ENCODE assay signal across 31 mouse cellular contexts in genomic region chr6:52311661-52312557, GRCm38 (mm10). TPM values are rescaled to one million over a fixed set of nuclear protein-coding genes. Genes with fewer than 3 reads are reported as not detected.
DNase-seq lines count a peak whose midpoint lies in the region; ATAC-seq and TF ChIP-seq lines count a peak whose summit lies in the region.
"Had no signal": no experiment of that assay in that cellular context is flagged by ENCODE, and none has a peak within 500 bp of the region (broad histone marks: within the 10 kb centered on the region; RNA-seq: fewer than 3 reads in every experiment).

No protein-coding gene starts in this region.

- H3K27ac ChIP-seq in hindbrain, embryonic 10.5 days = no peak overlapping the region
- H3K27ac ChIP-seq in hindbrain, postnatal 0 days = no peak overlapping the region
- H3K27ac ChIP-seq in hindbrain, embryonic 11.5 days (ENCODE audit: low read depth, low read length) = no peak overlapping the region
- H3K27ac ChIP-seq in hindbrain, embryonic 14.5 days = no peak overlapping the region
- H3K27ac ChIP-seq in limb, embryonic 13.5 days = 0 out of 2 replicates have a peak overlapping the region, but pooled peaks have one; percentile 22
- H3K27ac ChIP-seq: heart, embryonic 13.5 days; kidney, embryonic 15.5 days; macrophage; neural tube, embryonic 12.5 days had no signal

- no peak for ATAC-seq in hindbrain, postnatal 0 days
- ATAC-seq in hindbrain, embryonic 11.5 days (ENCODE audit: low FRiP score) = no peak
- ATAC-seq in hindbrain, embryonic 14.5 days (ENCODE audit: low FRiP score) = no peak
- ATAC-seq in limb, embryonic 13.5 days (ENCODE audit: low FRiP score, low read depth) = no peak
- ATAC-seq: liver, postnatal 0 days; lung, postnatal 0 days; Patski had no signal

- H3K9me3 ChIP-seq in hindbrain, embryonic 10.5 days = no peaks in the 10 kb centered on the region
- no peaks in the 10 kb centered on the region for H3K9me3 ChIP-seq in hindbrain, postnatal 0 days (ENCODE audit: low read length)
- H3K9me3 ChIP-seq in hindbrain, embryonic 11.5 days (ENCODE audit: control insufficient read depth, low read length) = no peaks in the 10 kb centered on the region
- no peaks in the 10 kb centered on the region for H3K9me3 ChIP-seq in hindbrain, embryonic 14.5 days (ENCODE audit: control insufficient read depth, low read length)
- H3K9me3 ChIP-seq in limb, embryonic 13.5 days = no peaks in the 10 kb centered on the region
- H3K9me3 ChIP-seq: G1E; heart, embryonic 13.5 days; kidney, embryonic 15.5 days; neural tube, embryonic 12.5 days had no signal

- H3K36me3 ChIP-seq in hindbrain, embryonic 10.5 days = no peaks in the 10 kb centered on the region
- no peaks in the 10 kb centered on the region for H3K36me3 ChIP-seq in hindbrain, postnatal 0 days (ENCODE audit: insufficient read depth, low read length)
- no peaks in the 10 kb centered on the region for H3K36me3 ChIP-seq in hindbrain, embryonic 11.5 days (ENCODE audit: control insufficient read depth, insufficient read depth, low read length)
- no peaks in the 10 kb centered on the region for H3K36me3 ChIP-seq in hindbrain, embryonic 14.5 days (replicated peaks; ENCODE audit: control insufficient read depth, insufficient read depth)
- H3K36me3 ChIP-seq in limb, embryonic 13.5 days = no peaks in the 10 kb centered on the region
- H3K36me3 ChIP-seq: G1E; heart, embryonic 13.5 days; kidney, embryonic 15.5 days; neural tube, embryonic 12.5 days had no signal

- DNase-seq in hindbrain, embryonic 10.5 days (ENCODE audit: low spot score) = peak; percentile 28
- no peak for DNase-seq in hindbrain, postnatal 0 days (ENCODE audit: low spot score)
- peak; percentile 49 for DNase-seq in hindbrain, embryonic 11.5 days (ENCODE audit: low spot score)
- DNase-seq in hindbrain, embryonic 14.5 days (ENCODE audit: low spot score) = no peak
- no peak for DNase-seq in thymus, postnatal 0 days (ENCODE audit: low spot score)
- DNase-seq in ovary, adult 18-20 months (ENCODE audit: low spot score) = no peak
- DNase-seq: adrenal gland, adult 2 months; B cell, adult 2 months; cerebellum, adult 11-12 months; gastrocnemius, postnatal 25 days; heart, postnatal 14 days; kidney, adult 11 months; liver, postnatal 0 days; spleen, adult 18-20 months; thymus, postnatal 25 days had no signal

- peaks cover 100% of the 10 kb centered on the region for H3K27me3 ChIP-seq in hindbrain, embryonic 10.5 days (ENCODE audit: insufficient read depth, poor library complexity, severe bottlenecking)
- peaks cover 84% of the 10 kb centered on the region for H3K27me3 ChIP-seq in hindbrain, postnatal 0 days (ENCODE audit: insufficient read depth, low read length)
- peaks cover 98% of the 10 kb centered on the region for H3K27me3 ChIP-seq in hindbrain, embryonic 11.5 days (ENCODE audit: control insufficient read depth, insufficient read depth, low read length)
- peaks cover 95% of the 10 kb centered on the region for H3K27me3 ChIP-seq in hindbrain, embryonic 14.5 days (ENCODE audit: control insufficient read depth, insufficient read depth, low read length)
- H3K27me3 ChIP-seq in limb, embryonic 13.5 days = peaks cover 96% of the 10 kb centered on the region
- H3K27me3 ChIP-seq: CH12.LX had no signal

- TF ChIP-seq CTCF in hindbrain, postnatal 0 days (IDR thresholded peaks at IDR 0.05; ENCODE audit: low read depth) = no peak

- H3K4me1 ChIP-seq in hindbrain, embryonic 10.5 days (replicated peaks) = peaks cover 18% of the 10 kb centered on the region
- no peaks in the 10 kb centered on the region; the same call in 1 of the 2 replicates for H3K4me1 ChIP-seq in hindbrain, postnatal 0 days (ENCODE audit: insufficient read depth, low read length)
- H3K4me1 ChIP-seq in hindbrain, embryonic 11.5 days (replicated peaks; ENCODE audit: control insufficient read depth, insufficient read depth, low read length) = peaks cover 3% of the 10 kb centered on the region; the same call in 1 of the 2 replicates
- 0 out of 2 replicates have a peak, but pooled peaks cover 3% of the 10 kb centered on the region for H3K4me1 ChIP-seq in hindbrain, embryonic 14.5 days (replicated peaks; ENCODE audit: control insufficient read depth, insufficient read depth, low read length)
- peaks cover 50% of the 10 kb centered on the region for H3K4me1 ChIP-seq in limb, embryonic 13.5 days

- 1% methylated on average over 6 of the region's 6 CpGs for WGBS in hindbrain, embryonic 10.5 days
- WGBS in hindbrain, postnatal 0 days = 0% methylated on average over 5 of the region's 6 CpGs
- WGBS in hindbrain, embryonic 11.5 days = 3% methylated on average over 6 of the region's 6 CpGs
- WGBS in hindbrain, embryonic 14.5 days = under 1% methylated on average over 6 of the region's 6 CpGs
- 17% methylated on average over 6 of the region's 6 CpGs for WGBS in limb, embryonic 13.5 days

- no peak overlapping the region for H3K4me2 ChIP-seq in hindbrain, postnatal 0 days (ENCODE audit: low read depth, low read length)
- H3K4me2 ChIP-seq in hindbrain, embryonic 11.5 days (replicated peaks; ENCODE audit: low read depth, low read length) = peak overlapping the region; percentile 7; the same call in 1 of the 2 replicates
- peak overlapping the region; percentile 31 for H3K4me2 ChIP-seq in hindbrain, embryonic 14.5 days (replicated peaks)
- peak overlapping the region; percentile 72 for H3K4me2 ChIP-seq in limb, embryonic 13.5 days (replicated peaks)
- H3K4me2 ChIP-seq: heart, embryonic 13.5 days; kidney, embryonic 15.5 days; liver, embryonic 11.5 days; neural tube, embryonic 12.5 days had no signal

- H3K9ac ChIP-seq in hindbrain, postnatal 0 days (replicated peaks; ENCODE audit: low read length) = no peak overlapping the region
- peak overlapping the region; percentile 27; the same call in 1 of the 2 replicates for H3K9ac ChIP-seq in hindbrain, embryonic 11.5 days (ENCODE audit: low read depth, low read length)
- H3K9ac ChIP-seq in hindbrain, embryonic 14.5 days = no peak overlapping the region
- H3K9ac ChIP-seq in limb, embryonic 13.5 days = 0 out of 2 replicates have a peak overlapping the region, but pooled peaks have one; percentile 35
- H3K9ac ChIP-seq: heart, embryonic 13.5 days; kidney, embryonic 15.5 days; liver, postnatal 0 days; neural tube, embryonic 12.5 days had no signal

- peak overlapping the region; percentile 18; the same call in 1 of the 2 replicates for H3K4me3 ChIP-seq in hindbrain, embryonic 10.5 days
- no peak overlapping the region for H3K4me3 ChIP-seq in hindbrain, postnatal 0 days (ENCODE audit: low read length)
- H3K4me3 ChIP-seq in hindbrain, embryonic 11.5 days (ENCODE audit: low read depth, low read length) = peak overlapping the region; percentile 4
- peak overlapping the region; percentile 25 for H3K4me3 ChIP-seq in hindbrain, embryonic 14.5 days (replicated peaks; ENCODE audit: low read length)
- H3K4me3 ChIP-seq in limb, embryonic 13.5 days = peak overlapping the region; percentile 10
- H3K4me3 ChIP-seq: heart, embryonic 13.5 days; kidney, embryonic 15.5 days; neural tube, embryonic 12.5 days had no signal

RNA-seq across cellular contexts. Expression of gene Evx1, which starts 1.4 kb away (rescaled TPM):
- 2.3 and 4.3 TPM in 2 replicates for polyA plus RNA-seq in hindbrain, embryonic 10.5 days (2016; fragmentation: Nextera tagmentation; extraction: Ambion mirVana)
- 2.0 and 6.2 TPM in 2 replicates for total RNA-seq in hindbrain, postnatal 0 days (2014; rRNA removed)
- polyA plus RNA-seq in hindbrain, postnatal 0 days (2015; fragmentation: Nextera tagmentation; extraction: Ambion mirVana) = 1.3 and 2.1 TPM in 2 replicates
- 5.2 and 5.9 TPM in 2 replicates for polyA plus RNA-seq in hindbrain, embryonic 11.5 days (2014; fragmentation: Nextera tagmentation; extraction: Ambion mirVana)
- 3.4 and 4.1 TPM in 2 replicates for polyA plus RNA-seq in hindbrain, embryonic 14.5 days (2014; fragmentation: Nextera tagmentation; extraction: Ambion mirVana)
- polyA plus RNA-seq in limb, embryonic 13.5 days (2015; fragmentation: Nextera tagmentation; extraction: Ambion mirVana) = 0.89 and 1.4 TPM in 2 replicates
- polyA plus RNA-seq in thymus, postnatal 0 days (2015; fragmentation: Nextera tagmentation; extraction: Ambion mirVana) = not detected in 2 replicates
- total RNA-seq: CH12.LX; G1E; gastrocnemius, postnatal 25 days; heart, adult 18-20 months; heart, postnatal 14 days; layer of hippocampus, adult 8-10 months; left cerebral cortex, postnatal 25 days had no signal
- polyA plus RNA-seq: adrenal gland, adult 2 months; forebrain, embryonic 11.5 days; G1E; heart, embryonic 13.5 days; liver, postnatal 0 days; lung, postnatal 0 days; macrophage; Patski had no signal

RNA-seq across cellular contexts. Expression of gene Hoxa13, which starts 51.2 kb away (rescaled TPM):
- polyA plus RNA-seq in hindbrain, embryonic 10.5 days (2016; fragmentation: Nextera tagmentation; extraction: Ambion mirVana) = not detected in 2 replicates
- not detected in 2 replicates for total RNA-seq in hindbrain, postnatal 0 days (2014; rRNA removed)
- not detected in 2 replicates for polyA plus RNA-seq in hindbrain, postnatal 0 days (2015; fragmentation: Nextera tagmentation; extraction: Ambion mirVana)
- polyA plus RNA-seq in hindbrain, embryonic 11.5 days (2014; fragmentation: Nextera tagmentation; extraction: Ambion mirVana) = not detected in 2 replicates
- not detected in 2 replicates for polyA plus RNA-seq in hindbrain, embryonic 14.5 days (2014; fragmentation: Nextera tagmentation; extraction: Ambion mirVana)
- polyA plus RNA-seq in limb, embryonic 13.5 days (2015; fragmentation: Nextera tagmentation; extraction: Ambion mirVana) = 24.5 and 27.7 TPM in 2 replicates
- not detected in 2 replicates for polyA plus RNA-seq in thymus, postnatal 0 days (2015; fragmentation: Nextera tagmentation; extraction: Ambion mirVana)
- total RNA-seq: adrenal gland, adult 2 months; G1E; heart, adult 18-20 months; heart, postnatal 14 days; layer of hippocampus, adult 8-10 months; left cerebral cortex, postnatal 25 days had no signal
- polyA plus RNA-seq: adrenal gland, adult 2 months; embryonic facial prominence, embryonic 11.5 days; forebrain, embryonic 11.5 days; G1E; heart, embryonic 13.5 days; liver, postnatal 0 days; lung, postnatal 0 days; macrophage; testis, adult 2 months had no signal

Comparison
In these comparisons a context has a peak if more than half of its experiments do, and no peak if none do; other contexts are left out.
1. DNase-seq: peak in hindbrain, embryonic 10.5 days (single experiment) and hindbrain, embryonic 11.5 days (single experiment); none in hindbrain, postnatal 0 days (single experiment), hindbrain, embryonic 14.5 days (single experiment), thymus, postnatal 0 days (single experiment) and ovary, adult 18-20 months (single experiment).
2. H3K9ac ChIP-seq: peak in hindbrain, embryonic 11.5 days (single experiment) and limb, embryonic 13.5 days (single experiment); none in hindbrain, postnatal 0 days (single experiment) and hindbrain, embryonic 14.5 days (single experiment).
3. RNA of gene Hoxa13, which starts 51.2 kb away (polyA plus RNA-seq): 24.5 to 27.7 TPM in limb, embryonic 13.5 days; not detected in hindbrain, embryonic 10.5 days, not detected in hindbrain, postnatal 0 days, not detected in thymus, postnatal 0 days, not detected in hindbrain, embryonic 11.5 days and not detected in hindbrain, embryonic 14.5 days; every median in the first group is over 10 times any median in the second.